Mouse (Mus musculus) liver, embryonic 15.5 days (tissue): ENCODE data around the gene Mmp17. TPM values are rescaled to one million over a fixed set of nuclear protein-coding genes. Genes with fewer than 3 reads are reported as not detected.
"Not testable (repeated sequence)": the region's sequence is repeated elsewhere in the genome, so short reads cannot be mapped to it uniquely, and the experiment has no call there.

Experiments used
- ATAC-seq: fragments of 200-750 bp; cut with Nextera tagmentation; 2 replicates; pipeline ENCODE4 v1.8.0; 2017; ENCODE audit warnings: moderate number of reproducible peaks, mild to moderate bottlenecking, moderate library complexity; ENCODE audit not compliant: insufficient read depth
- H3K27ac ChIP-seq: fragments of 300-500 bp; sonication (generic); replicated peaks from 2 replicates; pipeline ENCODE4 v1.5.1; 2015; ENCODE audit warnings: mild to moderate bottlenecking, inconsistent platforms
- H3K27me3 ChIP-seq: fragments of 300-500 bp; sonication (generic); 2 replicates; pipeline ENCODE4 v1.6.1; 2015; ENCODE audit warnings: mild to moderate bottlenecking, inconsistent platforms
- H3K36me3 ChIP-seq: fragments of 300-500 bp; sonication (generic); replicated peaks from 2 replicates; pipeline ENCODE4 v1.6.1; 2015; ENCODE audit warnings: moderate library complexity, mild to moderate bottlenecking, inconsistent platforms
- H3K4me1 ChIP-seq: fragments of 300-500 bp; sonication (generic); replicated peaks from 2 replicates; pipeline ENCODE4 v1.6.1; 2015; ENCODE audit warnings: inconsistent platforms
- H3K4me2 ChIP-seq: fragments of 300-500 bp; sonication (generic); 2 replicates; pipeline ENCODE4 v1.6.1; 2015; ENCODE audit warnings: moderate library complexity, mild to moderate bottlenecking, inconsistent platforms
- H3K4me3 ChIP-seq: fragments of 300-500 bp; sonication (generic); replicated peaks from 2 replicates; pipeline ENCODE4 v1.5.1; 2015; ENCODE audit warnings: mild to moderate bottlenecking, inconsistent platforms
- H3K9ac ChIP-seq: fragments of 300-500 bp; sonication (generic); 2 replicates; pipeline ENCODE4 v1.6.1; 2015; ENCODE audit warnings: moderate library complexity, mild to moderate bottlenecking, inconsistent platforms
- H3K9me3 ChIP-seq: fragments of 300-500 bp; sonication (generic); replicated peaks from 2 replicates; pipeline ENCODE4 v1.6.1; 2016; ENCODE audit warnings: inconsistent platforms
- WGBS: fragments of 180-500 bp; shearing (Covaris S2); methylation state at CpG from one replicate; pipeline ENCODE4 v1.1.7; 2015; ENCODE audit warnings: mixed read lengths; ENCODE audit not compliant: insufficient replicate concordance; 5-methylcytosine and 5-hydroxymethylcytosine counted together
- polyA plus RNA-seq: library from polyadenylated mRNA; unstranded; fragments of >200 nt; fragmentation: Nextera tagmentation; extraction: Ambion mirVana; gene quantifications from 2 replicates; pipeline ENCODE4 v1.2.1, GENCODE M21; 2015

Gene Mmp17
- polyA plus RNA-seq, 1 experiment from 2014 or later = 0.21 TPM

DNA sequence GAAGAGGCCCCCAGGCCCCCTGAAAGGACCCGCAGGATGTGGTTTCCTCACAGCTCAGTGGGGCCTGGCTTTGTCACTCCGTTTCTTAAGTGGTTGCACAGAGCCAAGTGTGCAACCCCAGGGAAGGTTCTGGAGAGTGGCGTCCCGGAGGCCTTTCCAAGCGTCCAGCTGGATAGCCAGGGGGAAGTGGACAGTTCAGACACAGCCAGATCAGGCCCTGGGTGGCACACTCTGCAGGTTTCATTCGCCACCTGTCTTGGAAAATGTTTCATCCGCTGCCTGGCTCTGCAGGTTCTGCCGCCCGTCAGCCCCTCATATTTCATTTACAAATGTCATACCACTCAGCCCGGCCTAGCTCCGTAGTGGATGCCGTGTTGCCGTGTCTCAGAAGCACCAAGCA, 2.5 kb downstream of the Mmp17 start:
- no peaks in the 10 kb centered on the region for H3K36me3 ChIP-seq
- peaks cover 33% of the 10 kb centered on the region for H3K4me1 ChIP-seq
- H3K4me3 ChIP-seq = no peak overlapping the region
- H3K27me3 ChIP-seq = peaks cover 88% of the 10 kb centered on the region
- H3K9me3 ChIP-seq = no peaks in the 10 kb centered on the region
- peak overlapping the region; percentile 94 for H3K4me2 ChIP-seq
- no peak for ATAC-seq
- no peak overlapping the region for H3K9ac ChIP-seq
- no peak overlapping the region for H3K27ac ChIP-seq
- WGBS = 27% methylated on average over 13 of the region's 13 CpGs

DNA sequence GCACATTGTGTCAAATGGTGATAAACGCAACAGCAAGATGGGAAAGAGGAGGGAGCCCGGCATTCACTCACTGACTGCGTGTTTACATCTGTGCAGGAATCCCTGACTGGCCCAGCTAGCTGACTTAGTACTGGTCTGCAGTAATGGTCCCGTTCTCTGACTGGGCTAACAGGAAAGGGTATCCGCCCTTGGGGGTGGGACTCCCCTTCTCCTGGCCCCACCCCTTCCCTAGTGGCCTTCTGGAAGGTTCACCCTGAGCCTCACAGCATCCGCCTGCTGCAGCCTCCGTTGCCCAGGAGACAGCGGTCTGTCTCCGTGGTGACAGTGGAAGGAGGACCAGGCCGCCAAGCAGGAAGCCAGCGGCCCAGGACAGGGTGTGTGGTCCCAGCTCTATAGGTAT, 6.9 kb downstream of the Mmp17 start:
- no peak overlapping the region for H3K9ac ChIP-seq
- no peak overlapping the region for H3K4me2 ChIP-seq
- no peak overlapping the region for H3K4me3 ChIP-seq
- H3K4me1 ChIP-seq = peaks cover 7% of the 10 kb centered on the region
- H3K27me3 ChIP-seq = peaks cover 43% of the 10 kb centered on the region
- H3K27ac ChIP-seq = no peak overlapping the region
- no peaks in the 10 kb centered on the region for H3K36me3 ChIP-seq
- ATAC-seq = no peak
- WGBS = 29% methylated on average over 11 of the region's 11 CpGs
- H3K9me3 ChIP-seq = no peaks in the 10 kb centered on the region

DNA sequence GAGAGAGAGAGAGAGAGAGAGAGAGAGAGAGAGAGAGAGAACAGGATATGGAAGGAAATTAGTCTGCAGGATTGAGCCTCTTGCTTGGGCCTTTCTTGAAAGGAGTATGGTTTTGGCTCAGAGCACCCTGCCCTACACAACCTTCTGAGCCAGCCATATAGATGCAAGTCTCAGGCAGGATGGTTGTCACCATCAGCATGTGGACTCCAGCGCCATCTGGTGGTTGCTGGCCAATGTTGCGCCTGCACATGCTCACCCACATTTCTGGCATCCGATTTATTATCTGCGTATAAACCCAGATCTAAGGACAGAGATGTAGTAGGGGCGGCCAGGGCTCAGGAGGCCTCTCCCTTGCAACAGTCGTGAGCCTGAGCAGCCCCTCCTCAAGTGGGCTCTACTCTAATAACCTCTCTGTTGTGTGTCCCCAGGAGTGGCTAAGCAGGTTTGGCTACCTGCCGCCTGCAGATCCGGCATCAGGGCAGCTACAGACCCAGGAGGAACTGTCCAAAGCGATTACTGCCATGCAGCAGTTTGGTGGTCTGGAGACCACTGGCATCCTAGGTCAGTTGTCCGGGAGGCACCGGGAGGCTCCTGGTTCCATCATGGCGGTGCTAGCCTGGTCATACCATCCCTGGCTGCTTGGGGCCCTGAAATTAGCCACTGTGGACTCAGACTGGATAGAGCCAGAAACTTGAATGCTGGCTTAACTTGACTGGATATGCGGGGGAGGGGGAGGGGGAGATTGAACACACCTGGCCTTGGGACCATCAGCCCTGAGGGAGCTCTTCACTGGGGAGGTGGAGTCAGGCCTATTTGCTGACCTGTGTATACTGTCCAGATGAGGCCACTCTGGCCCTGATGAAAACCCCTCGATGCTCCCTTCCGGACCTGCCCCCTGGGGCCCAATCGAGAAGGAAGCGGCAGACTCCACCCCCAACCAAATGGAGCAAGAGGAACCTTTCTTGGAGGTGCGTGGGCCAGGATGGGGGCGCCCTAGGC, 10.4 kb downstream of the Mmp17 start:
- WGBS = 38% methylated on average over 19 of the region's 19 CpGs
- no peaks in the 10 kb centered on the region for H3K36me3 ChIP-seq
- ATAC-seq = no peak
- no peak overlapping the region for H3K9ac ChIP-seq
- peaks cover 14% of the 10 kb centered on the region for H3K27me3 ChIP-seq
- H3K27ac ChIP-seq = no peak overlapping the region
- H3K9me3 ChIP-seq = no peaks in the 10 kb centered on the region
- no peak overlapping the region for H3K4me3 ChIP-seq
- no peaks in the 10 kb centered on the region; the same call in 1 of the 2 replicates for H3K4me1 ChIP-seq
- H3K4me2 ChIP-seq = no peak overlapping the region

GRCm38 (mm10) chr5:129602071-129602487, 18.1 kb downstream of the Mmp17 start:
- Histone ChIP-seq H3K9me3 (no peaks in the 10 kb centered on the region), H3K4me3 (no peak overlapping the region), H3K27ac (no peak overlapping the region), H3K4me2 (no peak overlapping the region), H3K4me1 (no peaks in the 10 kb centered on the region), H3K9ac (no peak overlapping the region), H3K27me3 (no peaks in the 10 kb centered on the region), H3K36me3 (no peaks in the 10 kb centered on the region)
- WGBS = 50% methylated on average over 16 of the region's 16 CpGs
- no peak for ATAC-seq

DNA sequence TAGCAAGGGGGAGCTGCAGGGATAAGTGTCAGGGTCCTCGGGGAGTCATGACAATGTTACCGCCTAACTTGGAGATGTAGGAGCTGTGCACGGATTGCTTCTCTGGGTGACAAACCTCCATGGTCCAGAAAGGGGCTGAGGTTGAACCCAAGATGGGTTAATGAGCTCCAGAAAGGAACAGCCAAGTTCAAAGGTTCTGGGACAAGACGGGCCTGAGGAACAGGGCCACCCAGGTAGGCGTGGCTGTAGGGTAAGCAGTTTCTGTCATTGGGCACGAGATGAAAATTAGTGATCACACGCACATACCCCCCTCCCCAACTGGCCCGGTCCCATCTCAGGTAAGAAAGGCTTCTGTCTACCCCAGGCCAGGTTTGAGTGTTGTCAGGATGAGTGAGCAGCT, 23.5 kb downstream of the Mmp17 start:
- WGBS = 57% methylated on average over 8 of the region's 8 CpGs
- no peak overlapping the region for H3K9ac ChIP-seq
- H3K4me2 ChIP-seq = no peak overlapping the region
- no peak for ATAC-seq
- H3K27ac ChIP-seq = no peak overlapping the region
- H3K36me3 ChIP-seq = no peaks in the 10 kb centered on the region
- H3K9me3 ChIP-seq = no peaks in the 10 kb centered on the region
- no peak overlapping the region for H3K4me3 ChIP-seq
- H3K27me3 ChIP-seq = no peaks in the 10 kb centered on the region
- H3K4me1 ChIP-seq = no peaks in the 10 kb centered on the region

- ATAC-seq = no peak
Observed at GRCm38 (mm10) chr5:129611060-129611459, 27.1 kb downstream of the Mmp17 start.

DNA sequence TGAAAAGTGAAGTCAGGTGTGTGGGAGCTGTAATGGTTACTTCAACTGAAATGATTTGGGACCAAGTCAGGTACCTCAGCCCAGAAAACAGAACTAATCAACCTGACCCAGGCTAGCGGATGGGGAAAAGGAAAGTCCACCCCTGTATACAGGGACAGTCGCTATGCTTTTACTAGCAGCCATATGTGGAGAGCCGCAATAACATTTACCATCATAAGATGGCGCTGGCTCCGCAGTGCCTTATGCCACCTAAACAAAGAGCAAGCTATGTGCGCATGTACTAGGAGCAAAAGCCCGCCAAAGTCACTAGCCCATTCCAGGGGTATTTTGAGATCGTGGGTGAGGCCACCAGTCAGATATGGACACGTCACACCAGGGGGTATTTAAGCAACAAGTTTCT, 36.6 kb downstream of the Mmp17 start:
- 43% methylated on average over 9 of the region's 9 CpGs for WGBS
- not testable (repeated sequence) for H3K4me3 ChIP-seq, H3K27ac ChIP-seq, H3K9ac ChIP-seq, H3K36me3 ChIP-seq, H3K4me1 ChIP-seq, H3K9me3 ChIP-seq, H3K4me2 ChIP-seq, H3K27me3 ChIP-seq, ATAC-seq

More at GRCm38 (mm10) chr5:129611060-129611459, 27.1 kb downstream of the Mmp17 start:
- Histone ChIP-seq H3K9me3 (no peaks in the 10 kb centered on the region), H3K4me2 (no peak overlapping the region), H3K27me3 (no peaks in the 10 kb centered on the region), H3K27ac (no peak overlapping the region), H3K9ac (no peak overlapping the region), H3K4me3 (no peak overlapping the region), H3K4me1 (no peaks in the 10 kb centered on the region), H3K36me3 (no peaks in the 10 kb centered on the region)
- 8% methylated on average over 1 of the region's 1 CpGs for WGBS

- 52% methylated on average over 5 of the region's 5 CpGs for WGBS
- H3K4me2 ChIP-seq = no peak overlapping the region
Observed at GRCm38 (mm10) chr5:129621361-129621760, 37.4 kb downstream of the Mmp17 start.

GRCm38 (mm10) chr5:129626099-129626498, 42.1 kb downstream of the Mmp17 start:
- Histone ChIP-seq H3K9ac (no peak overlapping the region), H3K4me1 (peaks cover under 1% of the 10 kb centered on the region; the same call in 1 of the 2 replicates), H3K4me2 (no peak overlapping the region), H3K4me3 (no peak overlapping the region), H3K36me3 (no peaks in the 10 kb centered on the region), H3K27me3 (no peaks in the 10 kb centered on the region), H3K9me3 (no peaks in the 10 kb centered on the region), H3K27ac (no peak overlapping the region)
- ATAC-seq = no peak
- WGBS = 63% methylated on average over 6 of the region's 6 CpGs

More at GRCm38 (mm10) chr5:129621361-129621760, 37.4 kb downstream of the Mmp17 start:
- H3K4me1 ChIP-seq = peaks cover 5% of the 10 kb centered on the region; the same call in 1 of the 2 replicates
- no peak for ATAC-seq
- no peak overlapping the region for H3K9ac ChIP-seq
- H3K9me3 ChIP-seq = no peaks in the 10 kb centered on the region
- no peak overlapping the region for H3K4me3 ChIP-seq
- no peaks in the 10 kb centered on the region for H3K27me3 ChIP-seq
- H3K27ac ChIP-seq = no peak overlapping the region
- no peaks in the 10 kb centered on the region for H3K36me3 ChIP-seq

DNA sequence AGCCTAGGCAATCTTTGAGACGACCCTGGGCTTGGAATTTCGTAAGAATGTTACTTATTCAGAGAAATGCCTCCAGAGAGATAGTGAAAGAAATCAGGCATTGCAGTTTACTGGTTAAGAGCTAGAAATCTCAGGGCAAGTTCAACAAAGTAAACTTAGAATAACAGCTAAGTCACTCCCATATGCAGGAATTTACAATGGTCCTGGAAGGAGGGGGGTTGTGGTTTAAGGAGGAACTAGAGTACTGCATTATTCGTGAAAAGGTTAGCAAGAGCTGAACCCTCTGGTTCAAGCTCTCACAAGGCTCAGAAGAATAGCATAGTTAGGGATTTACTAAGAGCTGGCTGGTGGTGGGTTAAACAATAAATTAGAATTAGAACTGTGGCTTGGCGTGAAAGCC, 42.6 kb downstream of the Mmp17 start:
- H3K4me3 ChIP-seq, H3K4me2 ChIP-seq, ATAC-seq, H3K4me1 ChIP-seq, H3K27me3 ChIP-seq, H3K9ac ChIP-seq, H3K9me3 ChIP-seq, H3K36me3 ChIP-seq, H3K27ac ChIP-seq: not testable (repeated sequence)
- 44% methylated on average over 4 of the region's 4 CpGs for WGBS

- H3K4me2 ChIP-seq, H3K9ac ChIP-seq, H3K4me3 ChIP-seq, H3K4me1 ChIP-seq, H3K27me3 ChIP-seq, H3K9me3 ChIP-seq, H3K36me3 ChIP-seq, ATAC-seq, H3K27ac ChIP-seq: not testable (repeated sequence)
- WGBS = 59% methylated on average over 2 of the region's 2 CpGs
Observed at GRCm38 (mm10) chr5:129632270-129633250, 48.6 kb downstream of the Mmp17 start.
